Mouse (Mus musculus) limb, embryonic 12.5 days (tissue): ENCODE data around the gene Plcb4. TPM values are rescaled to one million over a fixed set of nuclear protein-coding genes. Genes with fewer than 3 reads are reported as not detected.

Experiments
- ATAC-seq: fragments of 200-750 bp; cut with Nextera tagmentation; 2 replicates; pipeline ENCODE4 v1.8.0; 2017; ENCODE audit warnings: low read depth, moderate TSS enrichment; ENCODE audit not compliant: insufficient number of reproducible peaks, insufficient read depth, low FRiP score, low TSS enrichment
- H3K27ac ChIP-seq: fragments of 300-500 bp; sonication (generic); 2 replicates; pipeline ENCODE4 v1.5.1; 2016; ENCODE audit warnings: mild to moderate bottlenecking, moderate library complexity
- H3K27me3 ChIP-seq: fragments of 300-500 bp; sonication (generic); 2 replicates; pipeline ENCODE4 v1.6.1; 2016; ENCODE audit warnings: mild to moderate bottlenecking, moderate library complexity
- H3K36me3 ChIP-seq: fragments of 300-500 bp; sonication (generic); 2 replicates; pipeline ENCODE4 v1.6.1; 2016; ENCODE audit warnings: mild to moderate bottlenecking, moderate library complexity
- H3K4me1 ChIP-seq: fragments of 300-500 bp; sonication (generic); replicated peaks from 2 replicates; pipeline ENCODE4 v1.6.1; 2016
- H3K4me2 ChIP-seq: fragments of 300-500 bp; sonication (generic); 2 replicates; pipeline ENCODE4 v1.6.1; 2016; ENCODE audit warnings: mild to moderate bottlenecking, moderate library complexity
- H3K4me3 ChIP-seq: fragments of 300-500 bp; sonication (generic); replicated peaks from 2 replicates; pipeline ENCODE4 v1.5.1; 2016; ENCODE audit warnings: mild to moderate bottlenecking
- H3K9ac ChIP-seq: fragments of 300-500 bp; sonication (generic); replicated peaks from 2 replicates; pipeline ENCODE4 v1.6.1; 2016; ENCODE audit warnings: mild to moderate bottlenecking, moderate library complexity
- H3K9me3 ChIP-seq: fragments of 300-500 bp; sonication (generic); 2 replicates; pipeline ENCODE4 v1.6.1; 2016; ENCODE audit warnings: mild to moderate bottlenecking, moderate library complexity
- WGBS: fragments of 180-500 bp; shearing (Covaris S2); methylation state at CpG from one replicate; pipeline ENCODE4 v1.1.7; 2016; 5-methylcytosine and 5-hydroxymethylcytosine counted together
- polyA plus RNA-seq: library from polyadenylated mRNA; unstranded; fragments of >200 nt; fragmentation: Nextera tagmentation; extraction: Ambion mirVana; gene quantifications from 2 replicates; pipeline ENCODE4 v1.2.1, GENCODE M21; 2016

Gene Plcb4
- polyA plus RNA-seq, 1 experiment from 2014 or later: 19.7 TPM

- peak overlapping the region; percentile 36 for H3K4me3 ChIP-seq
- WGBS: 15% methylated on average over 27 of the region's 27 CpGs
- H3K4me2 ChIP-seq: peak overlapping the region; percentile 65
- H3K27ac ChIP-seq: no peak overlapping the region
- H3K4me1 ChIP-seq: peaks cover 12% of the 10 kb centered on the region
- H3K36me3 ChIP-seq: no peaks in the 10 kb centered on the region
- peak overlapping the region; percentile 44; the same call in 1 of the 2 replicates for H3K9ac ChIP-seq
- no peaks in the 10 kb centered on the region for H3K9me3 ChIP-seq
- H3K27me3 ChIP-seq: peaks cover 25% of the 10 kb centered on the region
- no peak; the same call in 1 of the 2 replicates for ATAC-seq
These were observed 392.2 kb downstream of the Plcb4 start for GRCm38 (mm10) chr2:136050793-136051615.

GRCm38 (mm10) chr2:136051688-136052289 is 393.0 kb downstream of the Plcb4 start, which contains the start of gene Lamp5:
Gene Lamp5, plus strand, starts transcription at chr2:136052239.
- peak within 1 kb of the TSS; percentile 44; the same call in 1 of the 2 replicates for H3K9ac ChIP-seq
- H3K27ac ChIP-seq: no peak within 1 kb of the TSS
- H3K36me3 ChIP-seq: no peaks in the 10 kb centered on the region
- WGBS: 1% methylated on average over 8 of the region's 8 CpGs
- peaks cover 12% of the 10 kb centered on the region for H3K4me1 ChIP-seq
- peak within 1 kb of the TSS; percentile 36 for H3K4me3 ChIP-seq
- H3K4me2 ChIP-seq: peak within 1 kb of the TSS; percentile 65
- ATAC-seq: peak; percentile 71; the same call in 1 of the 2 replicates
- peaks cover 25% of the 10 kb centered on the region for H3K27me3 ChIP-seq
- H3K9me3 ChIP-seq: no peaks in the 10 kb centered on the region

- H3K9ac ChIP-seq: no peak overlapping the region
These were observed 399.1 kb downstream of the Plcb4 start for GRCm38 (mm10) chr2:136057861-136058331.

GRCm38 (mm10) chr2:136058398-136058797 is 399.6 kb downstream of the Plcb4 start:
- Histone ChIP-seq H3K4me2 (peak overlapping the region; percentile 79), H3K9me3 (no peaks in the 10 kb centered on the region), H3K4me1 (peaks cover 20% of the 10 kb centered on the region), H3K36me3 (no peaks in the 10 kb centered on the region), H3K27me3 (peaks cover 38% of the 10 kb centered on the region), H3K4me3 (peak overlapping the region; percentile 42), H3K9ac (no peak overlapping the region), H3K27ac (no peak overlapping the region)
- WGBS: 5% methylated on average over 7 of the region's 7 CpGs
- no peak for ATAC-seq

More at GRCm38 (mm10) chr2:136057861-136058331, 399.1 kb downstream of the Plcb4 start:
- Histone ChIP-seq H3K27me3 (peaks cover 38% of the 10 kb centered on the region), H3K36me3 (no peaks in the 10 kb centered on the region), H3K4me3 (peak overlapping the region; percentile 20), H3K4me1 (peaks cover 20% of the 10 kb centered on the region), H3K27ac (no peak overlapping the region), H3K4me2 (peak overlapping the region; percentile 79), H3K9me3 (no peaks in the 10 kb centered on the region)
- ATAC-seq: no peak
- WGBS: 6% methylated on average over 19 of the region's 19 CpGs

GRCm38 (mm10) chr2:136059029-136059669 is 400.3 kb downstream of the Plcb4 start:
- WGBS: 2% methylated on average over 37 of the region's 37 CpGs
- H3K9me3 ChIP-seq: no peaks in the 10 kb centered on the region
- no peak overlapping the region for H3K27ac ChIP-seq
- H3K9ac ChIP-seq: peak overlapping the region; percentile 45
- no peak for ATAC-seq
- H3K36me3 ChIP-seq: no peaks in the 10 kb centered on the region
- H3K4me3 ChIP-seq: peak overlapping the region; percentile 42
- H3K4me2 ChIP-seq: peak overlapping the region; percentile 79
- peaks cover 20% of the 10 kb centered on the region for H3K4me1 ChIP-seq
- peaks cover 38% of the 10 kb centered on the region for H3K27me3 ChIP-seq
